Mouse (Mus musculus) forebrain, embryonic 14.5 days (tissue): ENCODE results near the gene Gpsm3. TPM values are rescaled to one million over a fixed set of nuclear protein-coding genes. Genes with fewer than 3 reads are reported as not detected.

Experiments
- ATAC-seq: fragments of 200-750 bp; cut with Nextera tagmentation; 2 replicates; pipeline ENCODE4 v1.8.0; 2017; ENCODE audit warnings: mild to moderate bottlenecking, moderate library complexity
- DNase-seq: peaks from one replicate; pipeline ENCODE4 v3.0.0-alpha.2; 2015; ENCODE audit warnings: low spot score
- H3K27ac ChIP-seq: fragments of 300-500 bp; sonication (generic); 2 replicates; pipeline ENCODE4 v1.5.1; 2014; ENCODE audit warnings: low read depth, mild to moderate bottlenecking, control low read depth, low read length, moderate library complexity
- H3K27me3 ChIP-seq: fragments of 300-500 bp; sonication (generic); replicated peaks from 2 replicates; pipeline ENCODE4 v1.6.1; 2014; ENCODE audit warnings: low read length, control low read depth, mixed read lengths; ENCODE audit not compliant: control insufficient read depth, insufficient read depth
- H3K36me3 ChIP-seq: fragments of 300-500 bp; sonication (generic); 2 replicates; pipeline ENCODE4 v1.6.1; 2014; ENCODE audit warnings: low read length, control low read depth; ENCODE audit not compliant: control insufficient read depth, insufficient read depth
- H3K4me1 ChIP-seq: fragments of 300-500 bp; sonication (generic); 2 replicates; pipeline ENCODE4 v1.6.1; 2014; ENCODE audit warnings: antibody characterized with exemption, low read length, control low read depth; ENCODE audit not compliant: control insufficient read depth, insufficient read depth
- H3K4me2 ChIP-seq: fragments of 300-500 bp; sonication (generic); 2 replicates; pipeline ENCODE4 v1.6.1; 2014; ENCODE audit warnings: mild to moderate bottlenecking, control low read depth, low read length
- H3K4me3 ChIP-seq: fragments of 300-500 bp; sonication (generic); 2 replicates; pipeline ENCODE4 v1.5.1; 2014; ENCODE audit warnings: low read depth, low read length, control low read depth
- H3K9ac ChIP-seq: fragments of 300-500 bp; sonication (generic); 2 replicates; pipeline ENCODE4 v1.6.1; 2014; ENCODE audit warnings: mild to moderate bottlenecking, low read length, control low read depth, moderate library complexity
- H3K9me3 ChIP-seq: fragments of 300-500 bp; sonication (generic); replicated peaks from 2 replicates; pipeline ENCODE4 v1.6.1; 2016; ENCODE audit warnings: low read length, control low read depth, mixed read lengths; ENCODE audit not compliant: control insufficient read depth
- WGBS: fragments of 180-500 bp; shearing (Covaris S2); extraction: QIAGEN DNeasy Blood & Tissue Kit; methylation state at CpG from one replicate; pipeline ENCODE4 v1.1.7; 2014; 5-methylcytosine and 5-hydroxymethylcytosine counted together
- polyA plus RNA-seq: library from polyadenylated mRNA; unstranded; fragments of >200 nt; fragmentation: Nextera tagmentation; extraction: Ambion mirVana; gene quantifications from 2 replicates; pipeline ENCODE4 v1.2.1, GENCODE M21; 2014

The Gpsm3 gene
- polyA plus RNA-seq, 1 experiment from 2014 or later = 3.7 TPM

DNA sequence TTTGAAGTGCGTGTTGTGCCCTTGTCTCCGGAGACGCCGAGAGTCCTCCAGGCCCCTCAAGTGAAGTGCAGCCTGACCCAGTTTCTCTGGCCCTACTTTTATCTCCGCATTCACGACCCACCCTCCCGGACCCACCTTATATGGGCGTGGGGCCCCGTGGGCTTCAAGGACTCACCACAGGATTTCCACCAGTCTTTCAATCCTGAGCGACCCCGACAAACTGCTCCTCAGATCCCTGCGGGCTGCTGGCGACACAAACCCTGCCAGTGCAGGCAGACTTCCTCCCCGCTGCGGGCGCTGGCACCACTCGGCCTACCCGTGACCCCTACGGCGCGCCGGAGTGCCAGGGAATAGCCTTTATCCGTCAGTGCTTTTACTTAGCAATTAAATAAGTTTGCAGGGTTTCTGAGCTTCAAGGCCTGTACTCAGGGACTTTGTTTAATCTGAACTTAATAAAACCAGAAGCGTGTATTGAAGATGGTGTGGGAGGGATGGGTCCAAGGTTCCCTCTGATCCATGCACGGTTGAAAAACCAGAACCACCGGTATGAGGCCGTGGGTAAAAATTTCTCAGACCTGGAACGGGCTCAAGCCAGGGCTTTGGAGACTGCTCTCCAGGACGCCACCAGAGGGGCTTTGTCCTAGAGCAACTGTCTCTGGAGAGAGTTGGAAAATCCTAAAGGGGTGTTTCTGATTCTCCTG is 38.5 kb downstream of the Gpsm3 start, which contains the start of gene Ppt2:
Gene Ppt2, minus strand, starts transcription at position 568 of the 701 bp plus-strand sequence.
- 8% methylated on average over 29 of the region's 29 CpGs for WGBS
- peaks cover 40% of the 10 kb centered on the region for H3K4me1 ChIP-seq
- peaks cover 20% of the 10 kb centered on the region for H3K27me3 ChIP-seq
- H3K4me2 ChIP-seq = peak within 1 kb of the TSS; percentile 87
- ATAC-seq (peak; percentile 0; the same call in 1 of the 2 replicates), DNase-seq (peak; percentile 36)
- H3K36me3 ChIP-seq = peaks cover 14% of the 10 kb centered on the region
- H3K9me3 ChIP-seq = no peaks in the 10 kb centered on the region
- peak within 1 kb of the TSS; percentile 91 for H3K27ac ChIP-seq
- peak within 1 kb of the TSS; percentile 71 for H3K4me3 ChIP-seq
- peak within 1 kb of the TSS; percentile 76 for H3K9ac ChIP-seq

DNA sequence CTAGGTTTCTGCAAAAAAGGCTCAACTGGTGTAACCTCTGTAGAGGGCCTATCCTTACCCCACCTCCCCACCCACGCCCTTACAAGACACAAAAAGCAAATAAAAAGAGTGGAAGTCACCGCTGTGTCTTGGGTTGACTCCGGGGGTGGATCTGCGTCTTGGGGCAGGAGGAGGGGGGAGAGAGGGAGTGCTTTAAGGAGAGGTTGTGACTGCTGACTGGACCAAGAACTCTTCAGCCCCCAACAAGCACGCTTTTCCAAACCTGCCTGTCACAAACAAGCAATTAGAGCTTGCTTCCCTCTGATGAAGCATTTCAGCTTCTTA is 39.0 kb downstream of the Gpsm3 start:
- 21% methylated on average over 5 of the region's 5 CpGs for WGBS

DNA sequence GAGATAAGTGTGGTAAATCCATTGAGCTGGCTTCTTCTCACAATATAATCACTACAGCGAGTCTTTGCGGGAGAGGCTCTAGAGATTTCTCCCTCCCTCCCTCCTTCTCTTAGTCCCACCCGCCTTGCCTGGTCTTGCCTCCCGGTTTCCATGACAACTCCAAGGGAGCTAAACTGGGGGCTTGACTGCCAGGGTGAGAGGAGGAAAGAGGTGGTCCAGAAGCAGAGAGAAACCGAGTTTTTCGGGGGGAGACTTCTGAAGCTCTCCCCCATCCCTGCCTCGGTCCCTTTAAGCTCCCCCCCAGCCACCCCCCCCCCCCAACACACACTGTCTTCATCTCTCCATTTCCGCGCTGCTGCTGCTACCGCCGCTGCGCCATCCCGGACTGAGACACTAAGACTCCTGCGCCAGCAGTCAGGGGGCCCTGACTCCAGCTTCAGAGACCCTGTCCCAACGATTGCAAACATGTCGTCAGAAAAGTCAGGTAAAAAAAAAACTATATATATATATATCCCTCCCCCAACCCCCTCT is 39.7 kb downstream of the Gpsm3 start, which contains the start of gene Prrt1:
Gene Prrt1, plus strand, starts transcription at position 313 of the 531 bp plus-strand sequence.
- Histone ChIP-seq H3K36me3 (peaks cover 5% of the 10 kb centered on the region), H3K9ac (peak within 1 kb of the TSS; percentile 76), H3K9me3 (no peaks in the 10 kb centered on the region), H3K4me1 (peaks cover 40% of the 10 kb centered on the region), H3K4me3 (peak within 1 kb of the TSS; percentile 71), H3K4me2 (peak within 1 kb of the TSS; percentile 87), H3K27ac (peak within 1 kb of the TSS; percentile 91), H3K27me3 (peaks cover 20% of the 10 kb centered on the region)
- ATAC-seq = peak; percentile 35; the same call in 1 of the 2 replicates
- DNase-seq = peak; percentile 90
- WGBS = 1% methylated on average over 16 of the region's 16 CpGs

More for the DNA sequence above, 39.0 kb downstream of the Gpsm3 start:
- Histone ChIP-seq H3K27me3 (peaks cover 20% of the 10 kb centered on the region), H3K9me3 (no peaks in the 10 kb centered on the region), H3K4me3 (peak overlapping the region; percentile 71), H3K36me3 (peaks cover 11% of the 10 kb centered on the region), H3K27ac (peak overlapping the region; percentile 91; the same call in 1 of the 2 replicates), H3K4me1 (peaks cover 40% of the 10 kb centered on the region), H3K9ac (peak overlapping the region; percentile 76), H3K4me2 (peak overlapping the region; percentile 87)
- ATAC-seq (no peak), DNase-seq (no peak)

DNA sequence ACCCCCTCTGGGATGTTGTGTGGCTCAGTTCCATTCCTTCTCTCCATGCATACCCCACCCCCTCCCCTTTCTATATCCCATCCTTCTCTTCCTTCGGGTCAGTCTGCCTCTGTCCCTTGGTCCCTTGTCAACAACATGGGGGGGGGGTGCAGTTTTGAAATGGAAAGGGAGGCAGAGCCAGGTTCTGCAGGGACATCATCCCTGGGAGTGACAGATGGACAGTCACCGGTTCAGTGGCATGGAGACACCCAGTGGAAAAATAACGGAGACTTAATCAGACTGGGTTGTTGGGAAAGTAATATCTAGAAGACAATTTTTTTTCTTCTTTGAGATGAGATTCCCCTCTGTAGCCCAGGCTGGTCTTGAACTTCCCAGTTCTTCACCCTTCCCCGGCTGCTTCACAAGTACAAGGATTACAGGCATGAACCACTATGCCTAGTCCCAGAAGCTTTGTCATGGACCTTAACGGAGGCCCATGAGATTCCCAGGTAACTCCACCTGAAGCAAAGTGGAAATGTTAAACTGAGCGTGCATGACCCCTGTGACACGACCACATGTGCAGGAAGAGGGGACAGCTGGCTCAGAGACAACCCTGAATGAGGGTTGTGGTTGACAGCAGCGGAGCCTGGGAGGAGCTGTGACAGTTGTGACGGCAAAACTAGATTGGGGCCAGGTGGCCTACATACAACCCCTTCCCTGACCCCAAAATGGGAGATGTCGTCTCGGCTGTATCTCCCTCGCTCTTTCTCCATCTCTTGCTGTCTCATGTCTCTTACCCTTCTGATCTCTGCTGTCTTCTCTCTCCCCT is 40.4 kb downstream of the Gpsm3 start:
- peaks cover 20% of the 10 kb centered on the region for H3K27me3 ChIP-seq
- no peaks in the 10 kb centered on the region for H3K9me3 ChIP-seq
- ATAC-seq (no peak), DNase-seq (no peak)
- peak overlapping the region; percentile 9; the same call in 1 of the 2 replicates for H3K27ac ChIP-seq
- WGBS = 21% methylated on average over 12 of the region's 12 CpGs
- peak overlapping the region; percentile 71 for H3K4me3 ChIP-seq
- peak overlapping the region; percentile 87 for H3K4me2 ChIP-seq
- peaks cover 40% of the 10 kb centered on the region for H3K4me1 ChIP-seq
- H3K36me3 ChIP-seq = peaks cover 5% of the 10 kb centered on the region
- H3K9ac ChIP-seq = peak overlapping the region; percentile 52

DNA sequence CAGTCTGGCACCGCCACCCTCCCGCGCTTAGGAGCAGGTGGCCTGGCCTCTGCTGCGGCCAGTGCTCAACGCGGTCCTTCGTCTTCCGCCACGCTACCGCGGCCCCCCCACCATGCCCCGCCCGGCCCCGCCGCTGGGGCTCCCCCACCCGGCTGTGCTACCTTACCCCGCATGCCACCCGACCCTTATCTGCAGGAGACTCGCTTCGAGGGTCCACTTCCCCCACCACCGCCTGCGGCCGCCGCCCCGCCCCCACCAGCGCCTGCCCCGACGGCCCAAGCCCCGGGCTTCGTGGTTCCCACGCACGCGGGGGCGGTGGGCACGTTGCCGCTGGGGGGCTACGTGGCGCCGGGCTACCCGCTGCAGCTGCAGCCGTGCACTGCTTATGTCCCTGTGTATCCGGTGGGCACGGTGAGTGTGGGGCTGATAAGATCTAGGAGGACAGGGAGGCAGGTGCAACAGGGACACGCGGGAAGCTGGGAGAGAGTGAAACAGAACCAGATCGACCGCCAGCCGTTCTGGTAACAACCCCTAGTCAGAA is 41.2 kb downstream of the Gpsm3 start:
- DNase-seq (no peak), ATAC-seq (no peak)
- peak overlapping the region; percentile 87 for H3K4me2 ChIP-seq
- H3K27me3 ChIP-seq = peaks cover 20% of the 10 kb centered on the region
- no peaks in the 10 kb centered on the region for H3K36me3 ChIP-seq
- peaks cover 40% of the 10 kb centered on the region for H3K4me1 ChIP-seq
- peak overlapping the region; percentile 71 for H3K4me3 ChIP-seq
- no peaks in the 10 kb centered on the region for H3K9me3 ChIP-seq
- 4% methylated on average over 45 of the region's 48 CpGs for WGBS
- no peak overlapping the region for H3K27ac ChIP-seq
- peak overlapping the region; percentile 52 for H3K9ac ChIP-seq

DNA sequence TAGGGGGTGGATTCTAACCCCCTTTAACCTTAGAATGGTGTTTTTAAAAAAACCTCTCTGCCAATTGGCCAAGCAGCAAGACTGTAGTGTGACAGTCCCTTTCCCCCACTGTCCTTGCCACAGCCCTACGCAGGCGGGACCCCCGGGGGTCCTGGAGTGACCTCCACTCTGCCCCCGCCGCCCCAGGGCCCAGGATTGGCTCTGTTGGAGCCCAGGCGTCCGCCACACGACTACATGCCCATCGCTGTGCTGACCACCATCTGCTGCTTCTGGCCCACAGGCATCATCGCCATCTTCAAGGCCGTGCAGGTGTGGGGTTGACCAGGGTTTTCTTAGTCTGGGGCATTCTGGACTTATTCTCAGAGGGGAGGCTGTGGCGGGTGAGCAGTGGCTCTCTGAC is 42.0 kb downstream of the Gpsm3 start:
- Histone ChIP-seq H3K36me3 (no peaks in the 10 kb centered on the region), H3K4me2 (peak overlapping the region; percentile 87), H3K9ac (peak overlapping the region; percentile 41), H3K4me1 (peaks cover 34% of the 10 kb centered on the region), H3K9me3 (no peaks in the 10 kb centered on the region), H3K27me3 (peaks cover 20% of the 10 kb centered on the region), H3K4me3 (peak overlapping the region; percentile 25), H3K27ac (no peak overlapping the region)
- no peak for DNase-seq
- no peak for ATAC-seq
- WGBS = 8% methylated on average over 12 of the region's 12 CpGs

DNA sequence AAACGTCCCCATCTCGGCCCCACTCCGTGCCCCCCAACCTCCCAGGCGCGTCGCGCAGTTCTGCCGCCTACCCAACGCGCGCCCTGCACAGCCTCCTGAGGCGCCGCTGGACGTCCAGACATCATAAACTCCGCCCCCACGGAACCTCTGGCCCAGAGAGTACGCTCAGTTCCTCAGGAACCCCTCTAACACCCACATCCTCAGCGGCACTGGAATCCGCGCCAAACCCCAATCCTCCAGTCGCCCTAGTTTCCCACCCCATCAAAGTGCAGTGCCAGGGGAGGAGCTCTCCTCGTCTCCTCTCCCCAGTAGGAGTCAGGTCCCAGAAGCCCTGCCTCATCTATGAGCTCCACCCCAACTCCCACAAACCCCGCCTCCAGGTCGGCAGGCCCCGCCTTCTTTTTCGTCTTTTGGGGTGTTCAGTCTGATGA is 42.7 kb downstream of the Gpsm3 start:
- H3K27ac ChIP-seq = no peak overlapping the region
- DNase-seq (peak; percentile 60), ATAC-seq (peak; percentile 18; the same call in 1 of the 2 replicates)
- peak overlapping the region; percentile 87 for H3K4me2 ChIP-seq
- peak overlapping the region; percentile 25 for H3K4me3 ChIP-seq
- under 1% methylated on average over 26 of the region's 26 CpGs for WGBS
- peaks cover 34% of the 10 kb centered on the region for H3K4me1 ChIP-seq
- no peaks in the 10 kb centered on the region for H3K9me3 ChIP-seq
- peaks cover 20% of the 10 kb centered on the region for H3K27me3 ChIP-seq
- H3K36me3 ChIP-seq = no peaks in the 10 kb centered on the region
- H3K9ac ChIP-seq = peak overlapping the region; percentile 41

DNA sequence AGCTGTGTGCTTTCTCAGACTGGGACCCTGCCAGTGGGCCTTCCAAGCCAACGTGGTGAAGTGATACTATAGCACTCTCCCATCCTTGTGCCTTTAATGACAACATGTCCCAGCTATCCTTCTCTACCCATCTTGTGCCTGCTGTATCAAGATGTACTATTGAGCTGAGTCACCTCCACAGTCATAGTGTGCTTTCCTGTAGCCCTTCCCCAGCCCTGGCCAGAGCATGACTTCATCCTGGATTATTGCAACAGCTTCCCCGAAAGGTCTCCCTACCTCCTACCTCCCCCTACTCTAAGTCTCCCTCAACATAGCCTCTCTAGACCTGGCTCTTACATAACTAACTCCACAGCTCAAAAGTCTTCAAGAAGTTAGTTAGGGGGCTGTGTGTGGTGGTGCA is 46.1 kb downstream of the Gpsm3 start:
- Histone ChIP-seq H3K36me3 (no peaks in the 10 kb centered on the region), H3K4me2 (no peak overlapping the region), H3K4me3 (no peak overlapping the region), H3K27ac (no peak overlapping the region), H3K9ac (no peak overlapping the region), H3K4me1 (peaks cover 13% of the 10 kb centered on the region), H3K9me3 (no peaks in the 10 kb centered on the region), H3K27me3 (peaks cover 15% of the 10 kb centered on the region)
- WGBS = 82% methylated on average over 2 of the region's 2 CpGs
- ATAC-seq (no peak), DNase-seq (no peak)
